Mouse (Mus musculus): ENCODE results near the gene Lim2. TPM values are rescaled to one million over a fixed set of nuclear protein-coding genes. Genes with fewer than 3 reads are reported as not detected.

The Lim2 gene
- not detected for polyA plus RNA-seq (2017; shearing (Covaris generic))

DNA sequence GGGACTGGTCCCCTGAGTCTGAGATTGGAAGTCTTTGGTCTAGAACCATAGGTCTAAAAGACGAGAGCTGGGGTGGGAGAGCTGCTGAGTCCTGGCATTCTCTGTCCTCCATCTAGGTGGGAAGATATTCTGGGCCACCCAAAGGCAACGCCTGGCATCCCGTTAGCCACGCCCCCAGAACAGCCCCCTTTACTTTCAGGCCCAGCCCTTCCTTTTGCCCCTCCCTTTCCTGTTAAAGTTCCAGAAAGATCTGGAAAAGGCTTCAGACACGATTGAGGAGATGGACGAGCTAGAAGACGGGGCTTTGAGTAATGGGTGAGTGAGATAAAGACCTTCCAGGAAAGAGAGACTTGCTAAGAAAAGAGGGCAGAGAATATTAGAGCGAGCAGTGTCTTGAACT is at the start of gene Lim2:
TSS of gene Lim2 (plus strand) at position 265 of the 400 bp plus-strand sequence.

DNA sequence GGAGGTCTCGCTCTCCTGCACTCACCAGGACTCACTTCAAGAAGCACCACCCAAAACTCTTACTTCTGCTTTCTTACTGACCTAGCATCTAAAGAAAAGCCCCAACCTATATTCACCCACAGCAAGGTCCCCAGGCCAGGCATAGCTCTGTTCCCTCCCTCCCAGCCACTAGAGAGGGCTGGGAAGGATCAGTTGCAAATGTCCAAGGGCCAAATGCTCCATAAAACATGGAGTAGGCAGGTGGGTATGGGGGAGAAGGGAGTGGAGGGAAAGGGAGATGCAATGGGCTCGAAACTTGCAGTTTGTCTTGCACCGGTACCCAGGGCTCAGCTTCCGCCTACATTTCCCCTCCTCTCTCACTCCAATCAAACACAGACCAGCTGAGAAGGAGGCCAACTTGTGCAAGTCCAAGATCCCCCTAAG is 19.3 kb upstream of the Lim2 start, which contains the start of gene Siglecg:
TSS of gene Siglecg (plus strand) at position 74 of the 423 bp plus-strand sequence.

DNA sequence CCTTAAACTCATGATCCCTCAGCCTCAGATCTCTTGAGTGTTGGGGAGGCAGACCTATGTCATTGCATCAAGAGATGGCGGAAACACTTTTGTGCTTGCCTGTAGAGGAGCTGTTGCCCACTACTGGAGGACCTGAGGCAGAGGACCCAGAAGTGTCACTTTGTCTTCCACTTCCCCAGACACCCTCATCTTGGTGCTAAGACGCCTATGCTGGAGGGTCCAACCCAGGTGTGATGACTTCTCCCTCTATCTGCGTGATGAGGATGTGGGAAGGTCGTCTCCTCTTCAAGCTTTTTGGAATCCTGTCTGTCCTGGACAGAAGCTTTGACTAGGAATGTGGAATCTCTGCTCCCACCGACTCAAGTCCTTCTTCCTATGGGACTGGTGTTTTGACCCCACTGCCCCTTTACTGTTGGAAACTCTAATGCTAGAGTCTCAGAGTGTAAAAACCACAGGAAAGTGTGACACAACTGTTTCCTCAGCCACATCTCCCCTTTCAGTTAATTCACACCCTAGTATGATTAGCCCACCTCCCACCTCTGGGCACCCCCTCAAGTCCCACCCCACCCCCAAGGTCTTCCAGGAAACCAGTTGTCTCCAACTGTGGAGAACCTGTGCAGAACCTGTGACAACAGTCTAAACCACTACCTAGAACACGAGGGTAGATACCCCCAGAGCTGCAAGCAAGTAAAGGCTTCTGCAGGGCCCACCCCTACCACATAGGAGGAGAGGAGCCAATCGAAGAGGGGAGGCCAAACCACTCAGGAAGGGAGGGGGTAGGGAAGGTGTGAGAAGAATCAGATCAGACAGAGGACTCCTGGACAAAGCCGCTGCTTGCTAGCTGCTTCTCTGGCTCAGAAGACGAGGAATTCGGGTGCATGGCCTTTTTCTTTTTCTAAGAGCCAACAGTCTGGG is 9.1 kb downstream of the Lim2 start, which contains the start of gene Nkg7:
TSS of gene Nkg7 (plus strand) at position 733 of the 915 bp plus-strand sequence.

DNA sequence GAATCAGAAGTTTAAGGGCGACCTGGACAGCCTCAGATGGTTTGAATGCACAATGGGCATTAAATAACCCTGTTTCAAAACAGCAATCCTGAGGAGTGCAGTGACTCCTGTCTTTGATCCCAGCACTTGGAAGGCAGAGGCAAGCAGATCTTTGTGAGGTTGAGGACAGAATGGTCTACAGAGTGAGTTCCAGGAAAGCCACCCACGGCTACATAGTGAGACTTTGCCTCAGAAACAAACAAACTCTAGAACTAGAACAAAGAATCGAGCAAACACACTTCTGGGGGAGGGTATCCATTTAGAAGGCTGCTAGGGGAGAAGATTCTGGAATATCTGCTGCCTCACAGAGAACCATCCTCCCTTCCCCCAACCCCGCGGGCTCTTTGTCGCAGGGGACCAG is 13.0 kb downstream of the Lim2 start, which contains the start of gene Cldnd2:
TSS of gene Cldnd2 (plus strand) at position 301 of the 400 bp plus-strand sequence.

DNA sequence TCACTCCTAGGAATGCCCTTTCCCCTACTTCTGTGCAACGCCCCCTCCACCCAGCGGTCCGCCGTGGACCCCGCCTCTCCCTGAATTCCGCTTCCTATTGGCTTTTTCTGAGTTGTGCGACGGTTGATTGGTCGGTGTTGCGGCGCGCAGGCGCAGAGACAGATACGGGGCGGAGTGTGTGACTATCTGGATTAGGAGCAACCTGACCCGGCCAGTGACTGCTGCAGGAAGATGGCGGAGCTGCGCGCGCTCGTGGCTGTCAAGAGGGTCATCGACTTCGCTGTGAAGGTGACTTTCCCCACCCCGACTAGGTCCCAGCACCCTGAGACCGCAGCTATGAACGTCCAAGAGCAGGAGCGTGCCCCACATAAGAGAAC is 16.4 kb downstream of the Lim2 start, which contains the start of the genes Etfb and Gm45233:
TSS of gene Etfb (plus strand) at position 167 of the 377 bp plus-strand sequence.
TSS of gene Gm45233 (plus strand) at position 212 of the 377 bp plus-strand sequence.

DNA sequence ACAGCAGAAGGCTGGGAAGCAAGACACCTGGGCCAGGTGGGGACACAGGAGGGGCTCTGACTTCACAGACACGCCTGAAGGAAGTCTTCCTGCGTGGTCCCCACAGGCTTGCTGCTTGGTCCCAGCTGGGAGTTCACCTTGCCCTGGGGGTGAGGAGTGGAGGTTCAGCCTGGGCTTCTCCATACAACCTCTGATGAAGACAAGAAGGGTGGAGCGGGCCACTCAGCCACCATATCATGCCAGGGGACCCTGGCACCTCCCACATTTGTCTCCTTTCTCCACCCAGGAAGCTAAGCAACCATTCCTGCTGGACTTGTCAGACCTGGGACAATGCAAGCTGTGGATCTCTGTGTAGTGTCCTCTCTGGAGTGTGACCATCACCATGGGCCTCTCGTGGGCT is 35.4 kb downstream of the Lim2 start, which contains the start of gene Vsig10l:
TSS of gene Vsig10l (plus strand) at position 301 of the 400 bp plus-strand sequence.

Other genes starting within 250 kb of the Lim2 start
- gene Zfp715, start 114.4 kb upstream of the Lim2 start, polyA plus RNA-seq (2017; shearing (Covaris generic)): 10 to 100 TPM; 15.9 to 17.1 TPM
- gene Siglecf, start 76.3 kb upstream of the Lim2 start, polyA plus RNA-seq (2017; shearing (Covaris generic)): not detected
- 1 to 10 TPM; 2.5 to 3.1 TPM for gene Siglecg, start 19.5 kb upstream of the Lim2 start, polyA plus RNA-seq (2017; shearing (Covaris generic))
- 100 to 1,000 TPM; 182 to 285 TPM for gene Nkg7, start 9.4 kb downstream of the Lim2 start, polyA plus RNA-seq (2017; shearing (Covaris generic))
- gene Cldnd2, start 13.1 kb downstream of the Lim2 start, polyA plus RNA-seq (2017; shearing (Covaris generic)): under 1 TPM in 1 of 2 experiments, not detected in 1; 0.50 TPM
- gene Etfb, start 16.4 kb downstream of the Lim2 start, polyA plus RNA-seq (2017; shearing (Covaris generic)): 100 to 1,000 TPM; 109 to 133 TPM
- not detected for gene Gm45233, start 16.5 kb downstream of the Lim2 start, polyA plus RNA-seq (2017; shearing (Covaris generic))
- gene Vsig10l, start 35.5 kb downstream of the Lim2 start, polyA plus RNA-seq (2017; shearing (Covaris generic)): 1 to 10 TPM; 5.6 to 8.2 TPM
- under 1 TPM in 1 of 2 experiments, not detected in 1; 0.25 TPM for gene Iglon5, start 62.4 kb downstream of the Lim2 start, polyA plus RNA-seq (2017; shearing (Covaris generic))
- gene 4931406B18Rik, start 78.3 kb downstream of the Lim2 start, polyA plus RNA-seq (2017; shearing (Covaris generic)): under 1 TPM; 0.08 to 0.45 TPM
- gene Cd33, start 116.8 kb downstream of the Lim2 start, polyA plus RNA-seq (2017; shearing (Covaris generic)): under 1 TPM in 1 of 2 experiments, not detected in 1; 0.10 TPM
- gene Zfp658, start 134.6 kb downstream of the Lim2 start, polyA plus RNA-seq (2017; shearing (Covaris generic)): 1 to 10 TPM; 4.8 to 7.8 TPM
- gene Zfp719, start 151.9 kb downstream of the Lim2 start, polyA plus RNA-seq (2017; shearing (Covaris generic)): 10 to 100 TPM in 1 of 2 experiments, 1 to 10 TPM in 1; 7.4 to 11.1 TPM
- not detected for gene Zfp819, start 179.5 kb downstream of the Lim2 start, polyA plus RNA-seq (2017; shearing (Covaris generic))
- under 1 TPM in 1 of 2 experiments, not detected in 1; 0.18 TPM for gene Ceacam18, start 207.0 kb downstream of the Lim2 start, polyA plus RNA-seq (2017; shearing (Covaris generic))
- gene Siglece, start 232.5 kb downstream of the Lim2 start, polyA plus RNA-seq (2017; shearing (Covaris generic)): under 1 TPM in 1 of 2 experiments, not detected in 1; 0.20 TPM
- gene Ctu1, start 244.3 kb downstream of the Lim2 start, polyA plus RNA-seq (2017; shearing (Covaris generic)): 10 to 100 TPM in 1 of 2 experiments, 1 to 10 TPM in 1; 8.3 to 10.0 TPM